Mouse (Mus musculus): ENCODE measurements around the gene Antxr1. TPM values are rescaled to one million over a fixed set of nuclear protein-coding genes. Genes with fewer than 3 reads are reported as not detected.

Gene Antxr1
- polyA plus RNA-seq, 2 experiments: 0.27 to 0.75 TPM

DNA sequence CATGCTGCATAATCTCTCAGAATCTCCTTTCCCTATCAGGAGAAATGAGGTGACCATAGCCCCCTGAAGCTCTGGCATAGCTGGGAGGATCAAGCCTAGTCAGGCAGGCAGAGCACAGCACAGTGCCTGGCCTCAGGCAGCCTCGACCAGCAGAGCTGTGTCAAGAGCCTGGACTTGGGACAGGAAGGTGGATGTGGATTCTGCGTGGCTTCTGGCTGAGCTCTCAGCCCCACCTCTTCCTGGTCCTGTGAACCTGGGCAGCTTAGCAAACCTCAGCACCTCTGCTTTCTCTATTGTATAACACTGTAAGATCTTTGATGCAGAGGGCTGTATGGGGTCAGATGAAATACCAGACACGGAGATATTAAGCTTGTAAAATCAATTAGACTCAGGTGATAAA is 61.8 kb downstream of the Antxr1 start:
- no peak for TF ChIP-seq CTCF (IDR thresholded peaks at IDR 0.05; ENCODE audit: low read depth)
- TF ChIP-seq EP300 (IDR thresholded peaks at IDR 0.05; ENCODE audit: low read depth): no peak
- H3K9ac ChIP-seq (replicated peaks): no peak overlapping the region
- no peaks in the 10 kb centered on the region for H3K36me3 ChIP-seq (replicated peaks; ENCODE audit: control insufficient read depth, insufficient read depth, low read depth)
- H3K4me1 ChIP-seq (replicated peaks; ENCODE audit: control insufficient read depth in 2 of 2, insufficient read depth in 2 of 2, low read length in 1 of 2): peaks cover 0 to 9% of the 10 kb centered on the region in 2 experiments; a peak in 2 of 4 replicates
- ATAC-seq (ENCODE audit: insufficient read depth) (no peak), DNase-seq (ENCODE audit: low read depth in 3 of 3, low spot score in 3 of 3) (no peak)
- H3K27ac ChIP-seq: no peak overlapping the region
- WGBS (ENCODE audit: insufficient replicate concordance): 41% methylated on average over 3 of the region's 3 CpGs
- no peak overlapping the region for H3K4me3 ChIP-seq (ENCODE audit: insufficient read depth in 1 of 2, low read depth in 2 of 2, low read length in 2 of 2)
- no peaks in the 10 kb centered on the region; the same call in 1 of the 2 replicates for H3K9me3 ChIP-seq (ENCODE audit: control insufficient read depth, low read length)
- no peaks in the 10 kb centered on the region for H3K27me3 ChIP-seq (ENCODE audit: control insufficient read depth, insufficient read depth, low read length)
- H3K4me2 ChIP-seq (ENCODE audit: low read depth): no peak overlapping the region

DNA sequence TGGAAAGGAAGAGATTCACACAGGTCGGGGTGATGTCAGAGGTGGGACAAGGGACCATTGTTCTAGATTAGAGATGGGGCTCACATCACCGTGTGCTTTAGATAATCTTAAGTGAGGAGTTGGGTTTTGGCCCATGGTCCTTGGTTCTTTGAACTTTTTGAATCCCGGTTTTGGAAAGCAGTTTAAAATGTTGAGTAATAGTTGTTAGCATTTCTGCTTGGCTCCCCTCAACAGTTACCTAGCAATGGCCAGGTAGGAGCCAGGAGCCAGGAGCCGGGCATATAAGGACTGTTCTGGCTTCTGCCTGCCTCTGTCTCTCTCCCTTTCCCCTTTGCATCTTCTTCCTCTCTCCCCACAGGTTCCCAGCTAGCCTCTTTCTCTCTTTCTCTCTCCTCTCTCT is 62.5 kb downstream of the Antxr1 start:
- Histone ChIP-seq H3K4me3 (ENCODE audit: insufficient read depth in 1 of 2, low read depth in 2 of 2, low read length in 2 of 2) (no peak overlapping the region), H3K27ac (no peak overlapping the region), H3K27me3 (ENCODE audit: control insufficient read depth, insufficient read depth, low read length) (no peaks in the 10 kb centered on the region), H3K9me3 (ENCODE audit: control insufficient read depth, low read length) (no peaks in the 10 kb centered on the region; the same call in 1 of the 2 replicates), H3K4me1 (replicated peaks; ENCODE audit: control insufficient read depth in 2 of 2, insufficient read depth in 2 of 2, low read length in 1 of 2) (peaks cover 0 to 9% of the 10 kb centered on the region in 2 experiments; a peak in 2 of 4 replicates), H3K9ac (replicated peaks) (no peak overlapping the region), H3K4me2 (ENCODE audit: low read depth) (no peak overlapping the region), H3K36me3 (replicated peaks; ENCODE audit: control insufficient read depth, insufficient read depth, low read depth) (no peaks in the 10 kb centered on the region)
- ATAC-seq (ENCODE audit: insufficient read depth): no peak
- no peak for DNase-seq (ENCODE audit: low read depth in 3 of 3, low spot score in 3 of 3)
- no peak for TF ChIP-seq CTCF (IDR thresholded peaks at IDR 0.05; ENCODE audit: low read depth)
- no peak for TF ChIP-seq EP300 (IDR thresholded peaks at IDR 0.05; ENCODE audit: low read depth)
- WGBS (ENCODE audit: insufficient replicate concordance): 56% methylated on average over 4 of the region's 4 CpGs

DNA sequence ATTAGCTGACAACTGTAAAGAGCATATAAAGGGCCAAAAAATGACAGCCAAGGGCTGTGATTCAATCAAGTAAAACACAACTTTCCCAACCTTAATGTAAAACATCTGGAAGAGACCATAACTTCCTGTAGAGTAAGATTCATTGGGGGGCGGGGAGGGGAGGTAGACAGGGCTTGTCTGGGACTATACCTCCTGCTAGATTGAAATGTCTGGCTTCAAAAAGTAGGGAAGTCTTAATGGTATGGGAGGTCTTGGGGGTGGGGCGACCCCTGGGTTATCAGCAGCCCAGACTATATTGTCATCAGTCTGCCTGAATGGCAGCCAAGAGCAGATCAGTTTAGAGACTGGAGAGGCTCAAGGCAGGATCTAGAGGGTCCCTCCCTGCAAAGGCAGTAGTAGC is 63.4 kb downstream of the Antxr1 start:
- 48% methylated on average over 2 of the region's 2 CpGs for WGBS (ENCODE audit: insufficient replicate concordance)
- Histone ChIP-seq H3K4me3 (ENCODE audit: insufficient read depth in 1 of 2, low read depth in 2 of 2, low read length in 2 of 2) (no peak overlapping the region), H3K27me3 (ENCODE audit: control insufficient read depth, insufficient read depth, low read length) (no peaks in the 10 kb centered on the region), H3K4me2 (ENCODE audit: low read depth) (no peak overlapping the region), H3K27ac (no peak overlapping the region), H3K9me3 (ENCODE audit: control insufficient read depth, low read length) (no peaks in the 10 kb centered on the region; the same call in 1 of the 2 replicates), H3K4me1 (replicated peaks; ENCODE audit: control insufficient read depth in 2 of 2, insufficient read depth in 2 of 2, low read length in 1 of 2) (peaks cover 0 to 3% of the 10 kb centered on the region in 2 experiments; a peak in 2 of 4 replicates), H3K36me3 (replicated peaks; ENCODE audit: control insufficient read depth, insufficient read depth, low read depth) (no peaks in the 10 kb centered on the region), H3K9ac (replicated peaks) (no peak overlapping the region)
- TF ChIP-seq EP300 (IDR thresholded peaks at IDR 0.05; ENCODE audit: low read depth): no peak
- TF ChIP-seq CTCF (IDR thresholded peaks at IDR 0.05; ENCODE audit: low read depth): no peak
- ATAC-seq (ENCODE audit: insufficient read depth) (no peak), DNase-seq (ENCODE audit: low read depth in 3 of 3, low spot score in 3 of 3) (no peak)

DNA sequence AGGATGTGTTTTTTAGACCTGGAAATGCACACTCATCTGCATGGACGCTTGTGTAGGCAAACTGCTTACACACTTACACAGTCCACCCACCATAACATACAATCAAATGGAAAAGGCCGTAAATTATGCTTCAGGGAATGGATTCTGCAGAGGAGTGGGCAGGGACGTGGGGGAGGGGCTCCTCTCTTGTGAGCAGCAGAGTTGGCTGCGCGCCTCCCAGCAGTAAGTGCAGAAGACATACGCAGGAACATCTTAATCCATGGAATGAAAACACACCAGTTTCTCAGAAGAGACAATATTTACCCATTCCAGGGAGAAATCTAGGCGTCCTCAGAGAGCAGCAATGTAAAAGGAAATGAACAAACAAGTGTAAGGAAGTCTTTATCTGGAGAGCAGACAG is 65.2 kb downstream of the Antxr1 start:
- TF ChIP-seq CTCF (IDR thresholded peaks at IDR 0.05; ENCODE audit: low read depth): no peak
- TF ChIP-seq EP300 (IDR thresholded peaks at IDR 0.05; ENCODE audit: low read depth): no peak
- DNase-seq (ENCODE audit: low read depth in 3 of 3, low spot score in 3 of 3): no peak
- Histone ChIP-seq H3K4me1 (replicated peaks; ENCODE audit: control insufficient read depth in 2 of 2, insufficient read depth in 2 of 2, low read length in 1 of 2) (no peaks in the 10 kb centered on the region), H3K4me3 (ENCODE audit: insufficient read depth in 1 of 2, low read depth in 2 of 2, low read length in 2 of 2) (no peak overlapping the region), H3K27ac (no peak overlapping the region), H3K9ac (replicated peaks) (no peak overlapping the region), H3K9me3 (ENCODE audit: control insufficient read depth, low read length) (no peaks in the 10 kb centered on the region; the same call in 1 of the 2 replicates), H3K4me2 (ENCODE audit: low read depth) (no peak overlapping the region), H3K36me3 (replicated peaks; ENCODE audit: control insufficient read depth, insufficient read depth, low read depth) (no peaks in the 10 kb centered on the region), H3K27me3 (ENCODE audit: control insufficient read depth, insufficient read depth, low read length) (no peaks in the 10 kb centered on the region)
- WGBS (ENCODE audit: insufficient replicate concordance): 39% methylated on average over 7 of the region's 7 CpGs
- ATAC-seq (ENCODE audit: insufficient read depth): no peak

DNA sequence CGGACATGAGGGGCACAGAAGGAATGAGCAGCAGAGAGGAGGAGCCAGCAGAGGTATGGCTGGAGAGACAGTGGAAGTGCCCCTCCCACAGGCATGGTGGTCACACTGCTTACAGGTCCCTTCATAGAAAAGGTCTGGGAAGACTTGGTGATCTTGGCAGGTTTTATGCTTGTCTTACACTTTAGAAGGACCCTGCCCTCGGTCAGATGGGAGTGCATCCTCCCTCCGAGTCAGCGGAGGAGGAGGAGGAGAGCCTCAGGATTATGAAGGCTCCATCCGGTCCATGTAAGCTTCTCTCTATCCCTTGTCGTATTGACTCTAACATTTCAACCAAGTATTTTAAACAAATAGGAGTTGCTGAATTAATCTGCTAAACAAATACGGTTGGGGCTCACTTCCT is 65.7 kb downstream of the Antxr1 start:
- TF ChIP-seq CTCF (IDR thresholded peaks at IDR 0.05; ENCODE audit: low read depth) (no peak), EP300 (IDR thresholded peaks at IDR 0.05; ENCODE audit: low read depth) (no peak)
- H3K36me3 ChIP-seq (replicated peaks; ENCODE audit: control insufficient read depth, insufficient read depth, low read depth): no peaks in the 10 kb centered on the region
- no peaks in the 10 kb centered on the region for H3K4me1 ChIP-seq (replicated peaks; ENCODE audit: control insufficient read depth in 2 of 2, insufficient read depth in 2 of 2, low read length in 1 of 2)
- H3K9ac ChIP-seq (replicated peaks): no peak overlapping the region
- H3K9me3 ChIP-seq (ENCODE audit: control insufficient read depth, low read length): no peaks in the 10 kb centered on the region; the same call in 1 of the 2 replicates
- no peak overlapping the region for H3K4me3 ChIP-seq (ENCODE audit: insufficient read depth in 1 of 2, low read depth in 2 of 2, low read length in 2 of 2)
- 69% methylated on average over 7 of the region's 7 CpGs for WGBS (ENCODE audit: insufficient replicate concordance)
- DNase-seq (ENCODE audit: low read depth in 3 of 3, low spot score in 3 of 3): no peak
- H3K4me2 ChIP-seq (ENCODE audit: low read depth): no peak overlapping the region
- no peaks in the 10 kb centered on the region for H3K27me3 ChIP-seq (ENCODE audit: control insufficient read depth, insufficient read depth, low read length)
- ATAC-seq (ENCODE audit: insufficient read depth): no peak
- no peak overlapping the region for H3K27ac ChIP-seq

Data from liver, embryonic 14.5 days (tissue).